Mouse (Mus musculus) hindbrain, embryonic 15.5 days (tissue): ENCODE measurements around the gene Atp2c1. TPM values are rescaled to one million over a fixed set of nuclear protein-coding genes. Genes with fewer than 3 reads are reported as not detected.
A peak's percentile ranks its signal among the peaks of the same experiment; 100 is the strongest.

Experiments used
- ATAC-seq: fragments of 200-750 bp; cut with Nextera tagmentation; 2 replicates; pipeline ENCODE4 v1.8.0; 2017; ENCODE audit warnings: low read depth, moderate number of reproducible peaks, moderate TSS enrichment; ENCODE audit not compliant: low FRiP score
- H3K27ac ChIP-seq: fragments of 300-500 bp; sonication (generic); replicated peaks from 2 replicates; pipeline ENCODE4 v1.5.1; 2015; ENCODE audit warnings: mild to moderate bottlenecking, inconsistent platforms
- H3K27me3 ChIP-seq: fragments of 300-500 bp; sonication (generic); 2 replicates; pipeline ENCODE4 v1.6.1; 2015; ENCODE audit warnings: control low read depth, inconsistent platforms
- H3K36me3 ChIP-seq: fragments of 300-500 bp; sonication (generic); 2 replicates; pipeline ENCODE4 v1.6.1; 2015; ENCODE audit warnings: control low read depth, inconsistent platforms
- H3K4me1 ChIP-seq: fragments of 300-500 bp; sonication (generic); replicated peaks from 2 replicates; pipeline ENCODE4 v1.6.1; 2015; ENCODE audit warnings: control low read depth, inconsistent platforms
- H3K4me2 ChIP-seq: fragments of 300-500 bp; sonication (generic); 2 replicates; pipeline ENCODE4 v1.6.1; 2015; ENCODE audit warnings: moderate library complexity, mild to moderate bottlenecking, inconsistent platforms
- H3K4me3 ChIP-seq: fragments of 300-500 bp; sonication (generic); 2 replicates; pipeline ENCODE4 v1.5.1; 2015; ENCODE audit warnings: mild to moderate bottlenecking, inconsistent platforms
- H3K9ac ChIP-seq: fragments of 300-500 bp; sonication (generic); 2 replicates; pipeline ENCODE4 v1.6.1; 2015; ENCODE audit warnings: inconsistent platforms
- H3K9me3 ChIP-seq: fragments of 300-500 bp; sonication (generic); 2 replicates; pipeline ENCODE4 v1.6.1; 2016; ENCODE audit warnings: control low read depth, inconsistent platforms
- WGBS: fragments of 180-500 bp; shearing (Covaris S2); methylation state at CpG from one replicate; pipeline ENCODE4 v1.1.7; 2015; 5-methylcytosine and 5-hydroxymethylcytosine counted together
- polyA plus RNA-seq: library from polyadenylated mRNA; unstranded; fragments of >200 nt; fragmentation: Nextera tagmentation; extraction: Ambion mirVana; gene quantifications from 2 replicates; pipeline ENCODE4 v1.2.1, GENCODE M21; 2015

Gene Atp2c1
- 98.8 and 101 TPM in 2 replicates for polyA plus RNA-seq

GRCm38 (mm10) chr9:105527219-105527618, at the start of gene Atp2c1:
Atp2c1 (minus strand) TSS chr9:105527319.
- Histone ChIP-seq H3K27me3 (no peaks in the 10 kb centered on the region), H3K9ac (no peak within 1 kb of the TSS), H3K4me3 (no peak within 1 kb of the TSS), H3K27ac (no peak within 1 kb of the TSS), H3K36me3 (no peaks in the 10 kb centered on the region), H3K4me2 (no peak within 1 kb of the TSS), H3K4me1 (peaks cover 20% of the 10 kb centered on the region), H3K9me3 (no peaks in the 10 kb centered on the region)
- WGBS = 92% methylated on average over 12 of the region's 12 CpGs
- ATAC-seq = no peak

GRCm38 (mm10) chr9:105557452-105557851, 30.3 kb upstream of the Atp2c1 start:
- no peak overlapping the region for H3K4me3 ChIP-seq
- no peaks in the 10 kb centered on the region for H3K9me3 ChIP-seq
- H3K4me2 ChIP-seq = no peak overlapping the region
- ATAC-seq = peak; percentile 40; the same call in 1 of the 2 replicates
- no peaks in the 10 kb centered on the region for H3K36me3 ChIP-seq
- no peak overlapping the region for H3K27ac ChIP-seq
- WGBS = 67% methylated on average over 5 of the region's 5 CpGs
- H3K4me1 ChIP-seq = peaks cover 50% of the 10 kb centered on the region
- H3K27me3 ChIP-seq = no peaks in the 10 kb centered on the region
- no peak overlapping the region for H3K9ac ChIP-seq

GRCm38 (mm10) chr9:105556141-105556735, 29.1 kb upstream of the Atp2c1 start:
- Histone ChIP-seq H3K36me3 (no peaks in the 10 kb centered on the region), H3K4me1 (peaks cover 50% of the 10 kb centered on the region), H3K4me3 (no peak overlapping the region), H3K27ac (peak overlapping the region; percentile 27), H3K4me2 (no peak overlapping the region), H3K27me3 (no peaks in the 10 kb centered on the region), H3K9me3 (no peaks in the 10 kb centered on the region), H3K9ac (no peak overlapping the region)
- ATAC-seq = no peak
- WGBS = 62% methylated on average over 8 of the region's 8 CpGs

GRCm38 (mm10) chr9:105554439-105554807, 27.3 kb upstream of the Atp2c1 start:
- Histone ChIP-seq H3K4me1 (peaks cover 50% of the 10 kb centered on the region), H3K4me2 (peak overlapping the region; percentile 32), H3K27me3 (no peaks in the 10 kb centered on the region), H3K36me3 (no peaks in the 10 kb centered on the region), H3K9me3 (no peaks in the 10 kb centered on the region), H3K27ac (peak overlapping the region; percentile 58), H3K4me3 (no peak overlapping the region), H3K9ac (no peak overlapping the region)
- 38% methylated on average over 7 of the region's 7 CpGs for WGBS
- no peak for ATAC-seq

- H3K36me3 ChIP-seq = no peaks in the 10 kb centered on the region
- H3K9ac ChIP-seq = 0 out of 2 replicates have a peak overlapping the region, but pooled peaks have one; percentile 15
- no peaks in the 10 kb centered on the region for H3K9me3 ChIP-seq
- H3K27ac ChIP-seq = peak overlapping the region; percentile 58
- H3K4me2 ChIP-seq = peak overlapping the region; percentile 32
- 0 out of 2 replicates have a peak overlapping the region, but pooled peaks have one; percentile 2 for H3K4me3 ChIP-seq
- no peak for ATAC-seq
- peaks cover 50% of the 10 kb centered on the region for H3K4me1 ChIP-seq
- no peaks in the 10 kb centered on the region for H3K27me3 ChIP-seq
- WGBS = 21% methylated on average over 24 of the region's 24 CpGs
Observed at GRCm38 (mm10) chr9:105553629-105554438, 26.7 kb upstream of the Atp2c1 start.

- 59% methylated on average over 4 of the region's 4 CpGs for WGBS
- no peak overlapping the region for H3K4me2 ChIP-seq
- H3K36me3 ChIP-seq = no peaks in the 10 kb centered on the region
- H3K9me3 ChIP-seq = no peaks in the 10 kb centered on the region
- no peak overlapping the region for H3K4me3 ChIP-seq
- no peak overlapping the region for H3K27ac ChIP-seq
- no peak for ATAC-seq
- H3K27me3 ChIP-seq = no peaks in the 10 kb centered on the region
- H3K9ac ChIP-seq = no peak overlapping the region
- H3K4me1 ChIP-seq = peaks cover 31% of the 10 kb centered on the region
Observed at GRCm38 (mm10) chr9:105551407-105551806, 24.3 kb upstream of the Atp2c1 start.

GRCm38 (mm10) chr9:105549096-105549495, 22.0 kb upstream of the Atp2c1 start:
- Histone ChIP-seq H3K27me3 (no peaks in the 10 kb centered on the region), H3K4me1 (peaks cover 14% of the 10 kb centered on the region), H3K4me2 (no peak overlapping the region), H3K4me3 (no peak overlapping the region), H3K9me3 (no peaks in the 10 kb centered on the region), H3K27ac (no peak overlapping the region), H3K36me3 (no peaks in the 10 kb centered on the region), H3K9ac (no peak overlapping the region)
- no peak for ATAC-seq
- WGBS = 69% methylated on average over 6 of the region's 6 CpGs

- no peak overlapping the region for H3K4me2 ChIP-seq
- H3K4me1 ChIP-seq = no peaks in the 10 kb centered on the region
- no peaks in the 10 kb centered on the region for H3K36me3 ChIP-seq
- H3K27me3 ChIP-seq = no peaks in the 10 kb centered on the region
- H3K4me3 ChIP-seq = no peak overlapping the region
- H3K9me3 ChIP-seq = no peaks in the 10 kb centered on the region
- ATAC-seq = no peak
- 0 out of 2 replicates have a peak overlapping the region, but pooled peaks have one; percentile 15 for H3K27ac ChIP-seq
- 30% methylated on average over 8 of the region's 8 CpGs for WGBS
- H3K9ac ChIP-seq = no peak overlapping the region
Observed at GRCm38 (mm10) chr9:105544013-105544750, 17.1 kb upstream of the Atp2c1 start.

- Histone ChIP-seq H3K36me3 (no peaks in the 10 kb centered on the region), H3K4me3 (no peak overlapping the region), H3K27me3 (no peaks in the 10 kb centered on the region), H3K4me2 (no peak overlapping the region), H3K4me1 (peaks cover 7% of the 10 kb centered on the region; the same call in 1 of the 2 replicates), H3K27ac (no peak overlapping the region), H3K9me3 (peaks cover 4% of the 10 kb centered on the region; the same call in 1 of the 2 replicates), H3K9ac (no peak overlapping the region)
- 31% methylated on average over 8 of the region's 8 CpGs for WGBS
- no peak for ATAC-seq
Observed at GRCm38 (mm10) chr9:105537473-105537872, 10.4 kb upstream of the Atp2c1 start.

GRCm38 (mm10) chr9:105536877-105537276, 9.8 kb upstream of the Atp2c1 start:
- ATAC-seq = no peak
- peaks cover 7% of the 10 kb centered on the region; the same call in 1 of the 2 replicates for H3K4me1 ChIP-seq
- no peak overlapping the region for H3K27ac ChIP-seq
- H3K4me2 ChIP-seq = no peak overlapping the region
- no peak overlapping the region for H3K9ac ChIP-seq
- H3K27me3 ChIP-seq = no peaks in the 10 kb centered on the region
- 57% methylated on average over 10 of the region's 10 CpGs for WGBS
- H3K9me3 ChIP-seq = peaks cover 4% of the 10 kb centered on the region; the same call in 1 of the 2 replicates
- no peaks in the 10 kb centered on the region for H3K36me3 ChIP-seq
- no peak overlapping the region for H3K4me3 ChIP-seq

GRCm38 (mm10) chr9:105525355-105525754, 1.8 kb downstream of the Atp2c1 start:
- H3K36me3 ChIP-seq = no peaks in the 10 kb centered on the region
- H3K27ac ChIP-seq = 0 out of 2 replicates have a peak overlapping the region, but pooled peaks have one; percentile 3
- no peak overlapping the region for H3K4me2 ChIP-seq
- H3K27me3 ChIP-seq = no peaks in the 10 kb centered on the region
- no peak overlapping the region for H3K4me3 ChIP-seq
- no peak overlapping the region for H3K9ac ChIP-seq
- WGBS = 39% methylated on average over 4 of the region's 4 CpGs
- H3K9me3 ChIP-seq = no peaks in the 10 kb centered on the region
- no peak for ATAC-seq
- H3K4me1 ChIP-seq = peaks cover 26% of the 10 kb centered on the region

GRCm38 (mm10) chr9:105523038-105523437, 4.1 kb downstream of the Atp2c1 start:
- H3K27ac ChIP-seq = no peak overlapping the region
- H3K4me3 ChIP-seq = no peak overlapping the region
- no peak overlapping the region for H3K9ac ChIP-seq
- no peaks in the 10 kb centered on the region for H3K9me3 ChIP-seq
- ATAC-seq = no peak
- H3K27me3 ChIP-seq = no peaks in the 10 kb centered on the region
- peaks cover 29% of the 10 kb centered on the region for H3K4me1 ChIP-seq
- no peak overlapping the region for H3K4me2 ChIP-seq
- no peaks in the 10 kb centered on the region for H3K36me3 ChIP-seq
- WGBS = 52% methylated on average over 2 of the region's 2 CpGs
